Mouse (Mus musculus): Measurements from ENCODE around the gene Sh2b1. TPM values are rescaled to one million over a fixed set of nuclear protein-coding genes. Genes with fewer than 3 reads are reported as not detected.

Sh2b1 gene
- polyA plus RNA-seq, 1 experiment from 2014 or later, result 69.4 TPM

DNA sequence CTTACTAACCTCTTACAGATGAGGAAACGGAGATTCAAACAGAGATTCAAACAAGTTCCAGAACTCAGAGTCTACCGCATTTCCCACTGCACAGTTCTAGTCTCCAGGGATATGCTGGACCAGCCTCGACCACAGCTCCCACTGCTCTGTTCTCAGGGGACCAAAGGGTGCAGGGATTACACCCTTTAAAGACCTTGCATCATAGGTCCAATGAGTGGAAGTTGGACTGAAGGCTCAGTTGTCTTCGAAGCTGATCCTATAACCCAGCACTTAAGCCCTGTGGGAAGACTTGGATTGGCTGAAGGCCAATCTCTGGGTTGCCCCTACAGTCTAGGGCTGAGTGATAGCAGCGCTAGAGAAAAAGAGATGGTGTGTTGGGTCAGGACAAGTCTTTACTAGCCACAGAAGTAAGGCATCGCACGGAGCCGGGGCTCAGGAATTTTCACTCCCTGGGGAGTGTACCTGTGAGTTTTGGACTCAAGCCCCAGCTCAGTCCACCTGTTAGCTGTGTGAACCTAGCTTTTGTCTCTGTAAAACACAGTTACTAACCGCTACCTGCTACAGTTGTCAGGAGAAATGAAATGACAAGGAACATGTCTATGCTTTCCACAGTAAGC lies 1.6 kb downstream of the Sh2b1 start:
- Histone ChIP-seq H3K4me2 (peak overlapping the region; percentile 95), H3K9ac (replicated peaks) (peak overlapping the region; percentile 98), H3K27me3 (replicated peaks) (no peaks in the 10 kb centered on the region), H3K9me3 (replicated peaks) (no peaks in the 10 kb centered on the region), H3K36me3 (peaks cover 41% of the 10 kb centered on the region), H3K4me1 (peaks cover 35% of the 10 kb centered on the region), H3K4me3 (replicated peaks) (peak overlapping the region; percentile 87), H3K27ac (replicated peaks) (no peak overlapping the region)
- no peak for ATAC-seq (ENCODE audit: low FRiP score)
- 87% methylated on average over 9 of the region's 9 CpGs for WGBS

DNA sequence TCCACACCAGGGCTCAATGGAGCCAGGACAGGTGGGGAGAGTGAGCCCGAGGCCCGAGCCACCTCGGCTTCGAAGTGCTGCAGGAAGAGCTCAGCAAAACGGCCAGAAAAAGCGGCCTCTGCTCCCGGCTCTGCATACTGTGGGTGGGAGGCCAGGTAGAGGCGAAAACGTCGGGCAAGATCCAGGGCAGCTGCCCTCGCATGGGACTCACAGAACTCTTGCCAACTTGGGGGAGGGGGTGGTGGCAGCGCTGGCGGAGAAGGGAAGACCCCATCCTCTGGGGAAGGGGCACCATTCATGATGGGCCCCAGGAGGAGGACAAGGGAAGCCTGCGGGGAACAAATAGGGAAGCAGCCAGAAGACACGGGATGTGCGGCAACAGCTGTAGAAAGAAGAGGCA lies 2.5 kb downstream of the Sh2b1 start:
- Histone ChIP-seq H3K4me2 (no peak overlapping the region), H3K36me3 (peaks cover 50% of the 10 kb centered on the region), H3K9ac (replicated peaks) (no peak overlapping the region), H3K9me3 (replicated peaks) (no peaks in the 10 kb centered on the region), H3K4me1 (peaks cover 35% of the 10 kb centered on the region), H3K4me3 (replicated peaks) (no peak overlapping the region), H3K27ac (replicated peaks) (no peak overlapping the region), H3K27me3 (replicated peaks) (no peaks in the 10 kb centered on the region)
- ATAC-seq (ENCODE audit: low FRiP score), result no peak
- WGBS, result 93% methylated on average over 16 of the region's 16 CpGs

DNA sequence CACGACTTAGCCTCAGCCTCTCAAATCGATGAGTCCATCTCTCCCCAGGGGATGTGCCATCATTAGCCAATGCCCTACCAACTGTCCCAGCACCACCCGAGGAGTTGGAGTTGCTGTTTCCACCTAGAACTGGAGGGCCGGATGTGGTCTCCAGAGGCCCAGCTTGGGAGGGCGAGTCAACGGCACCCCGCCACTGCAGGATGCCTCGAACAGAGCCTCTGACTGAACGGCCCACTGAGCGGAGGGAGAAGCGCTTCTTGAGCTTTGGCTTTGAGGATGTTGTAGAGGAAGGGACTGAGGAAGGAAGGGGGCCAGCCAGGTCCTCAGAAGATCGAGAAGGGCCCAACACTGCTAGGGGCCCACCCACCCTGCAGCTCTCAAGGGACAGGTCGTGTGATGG lies 2.9 kb downstream of the Sh2b1 start:
- 85% methylated on average over 13 of the region's 13 CpGs for WGBS
- no peak overlapping the region for H3K4me3 ChIP-seq (replicated peaks)
- H3K36me3 ChIP-seq, result peaks cover 54% of the 10 kb centered on the region
- H3K27ac ChIP-seq (replicated peaks), result no peak overlapping the region
- H3K9me3 ChIP-seq (replicated peaks), result no peaks in the 10 kb centered on the region
- peaks cover 35% of the 10 kb centered on the region for H3K4me1 ChIP-seq
- ATAC-seq (ENCODE audit: low FRiP score), result no peak
- no peak overlapping the region for H3K4me2 ChIP-seq
- no peak overlapping the region for H3K9ac ChIP-seq (replicated peaks)
- no peaks in the 10 kb centered on the region for H3K27me3 ChIP-seq (replicated peaks)

DNA sequence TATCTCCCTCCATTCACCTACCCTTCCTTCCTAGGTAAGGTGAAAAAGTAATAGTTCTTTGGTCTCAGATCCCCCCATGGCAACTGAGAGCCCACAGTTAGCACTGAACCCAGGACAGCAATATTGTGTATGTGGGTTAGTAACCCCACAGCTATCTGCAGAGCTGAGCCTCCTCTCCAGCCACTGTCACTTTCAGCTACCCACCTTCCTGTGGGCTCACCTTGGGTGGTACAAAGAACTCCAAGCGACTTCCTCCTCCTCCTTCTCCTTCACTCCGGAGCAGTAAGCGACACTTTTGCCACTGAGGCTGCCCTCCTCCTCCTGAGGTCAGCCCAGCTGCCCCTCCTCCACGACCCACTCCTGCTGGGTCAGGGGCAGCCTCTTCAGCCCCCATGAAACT lies 3.4 kb downstream of the Sh2b1 start:
- no peak overlapping the region for H3K27ac ChIP-seq (replicated peaks)
- H3K9me3 ChIP-seq (replicated peaks), result no peaks in the 10 kb centered on the region
- peaks cover 35% of the 10 kb centered on the region for H3K4me1 ChIP-seq
- H3K4me3 ChIP-seq (replicated peaks), result no peak overlapping the region
- no peaks in the 10 kb centered on the region for H3K27me3 ChIP-seq (replicated peaks)
- no peak overlapping the region for H3K9ac ChIP-seq (replicated peaks)
- peaks cover 58% of the 10 kb centered on the region for H3K36me3 ChIP-seq
- 90% methylated on average over 4 of the region's 4 CpGs for WGBS
- ATAC-seq (ENCODE audit: low FRiP score), result no peak
- no peak overlapping the region for H3K4me2 ChIP-seq

DNA sequence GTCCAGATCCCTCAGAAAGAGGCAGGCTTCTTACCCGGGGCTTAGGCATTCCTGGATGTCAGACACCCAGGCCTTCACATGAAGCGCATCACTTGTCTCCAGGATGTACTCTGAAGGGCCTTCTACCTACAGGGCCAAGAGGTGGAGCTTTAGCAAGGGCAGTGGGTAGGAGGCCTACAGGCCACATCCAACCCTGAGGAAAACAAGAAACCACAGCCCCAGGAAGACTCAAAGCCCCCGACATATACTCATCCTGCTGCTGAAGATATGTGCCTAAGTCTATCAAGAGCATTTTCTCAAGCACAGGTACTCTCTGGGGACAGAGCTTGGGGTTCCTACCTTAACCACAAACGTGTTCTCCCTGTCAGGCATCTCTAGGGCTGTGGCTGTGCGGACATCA lies 3.9 kb downstream of the Sh2b1 start:
- Histone ChIP-seq H3K4me2 (no peak overlapping the region), H3K4me3 (replicated peaks) (no peak overlapping the region), H3K27me3 (replicated peaks) (no peaks in the 10 kb centered on the region), H3K9ac (replicated peaks) (no peak overlapping the region), H3K27ac (replicated peaks) (no peak overlapping the region), H3K9me3 (replicated peaks) (no peaks in the 10 kb centered on the region), H3K4me1 (peaks cover 35% of the 10 kb centered on the region), H3K36me3 (peaks cover 63% of the 10 kb centered on the region)
- 94% methylated on average over 5 of the region's 5 CpGs for WGBS
- no peak for ATAC-seq (ENCODE audit: low FRiP score)

DNA sequence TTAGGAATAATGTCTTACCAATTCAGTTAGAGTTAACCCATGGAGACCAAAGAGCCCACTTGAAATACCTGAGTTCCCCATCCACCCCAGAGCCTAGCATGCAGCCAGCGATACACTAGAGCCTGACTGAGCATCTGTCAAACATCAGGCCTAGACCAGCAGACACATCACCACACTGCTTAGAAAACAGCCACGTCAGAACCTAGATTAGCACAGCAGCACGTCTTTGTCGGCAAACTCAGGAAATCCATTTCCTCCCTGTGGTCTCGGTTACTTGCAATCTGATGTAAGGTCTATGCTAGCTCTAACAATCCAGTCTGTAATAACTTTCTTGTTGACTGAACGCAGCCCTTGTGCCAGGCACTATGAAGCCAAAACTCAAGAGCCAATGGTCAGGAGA lies 5.1 kb downstream of the Sh2b1 start:
- ATAC-seq (ENCODE audit: low FRiP score), result no peak
- Histone ChIP-seq H3K4me2 (no peak overlapping the region), H3K9me3 (replicated peaks) (no peaks in the 10 kb centered on the region), H3K9ac (replicated peaks) (no peak overlapping the region), H3K36me3 (peaks cover 64% of the 10 kb centered on the region), H3K27ac (replicated peaks) (no peak overlapping the region), H3K4me3 (replicated peaks) (no peak overlapping the region), H3K4me1 (peaks cover 28% of the 10 kb centered on the region), H3K27me3 (replicated peaks) (no peaks in the 10 kb centered on the region)
- whole genome bisulfite sequencing, result 91% methylated on average over 6 of the region's 6 CpGs

DNA sequence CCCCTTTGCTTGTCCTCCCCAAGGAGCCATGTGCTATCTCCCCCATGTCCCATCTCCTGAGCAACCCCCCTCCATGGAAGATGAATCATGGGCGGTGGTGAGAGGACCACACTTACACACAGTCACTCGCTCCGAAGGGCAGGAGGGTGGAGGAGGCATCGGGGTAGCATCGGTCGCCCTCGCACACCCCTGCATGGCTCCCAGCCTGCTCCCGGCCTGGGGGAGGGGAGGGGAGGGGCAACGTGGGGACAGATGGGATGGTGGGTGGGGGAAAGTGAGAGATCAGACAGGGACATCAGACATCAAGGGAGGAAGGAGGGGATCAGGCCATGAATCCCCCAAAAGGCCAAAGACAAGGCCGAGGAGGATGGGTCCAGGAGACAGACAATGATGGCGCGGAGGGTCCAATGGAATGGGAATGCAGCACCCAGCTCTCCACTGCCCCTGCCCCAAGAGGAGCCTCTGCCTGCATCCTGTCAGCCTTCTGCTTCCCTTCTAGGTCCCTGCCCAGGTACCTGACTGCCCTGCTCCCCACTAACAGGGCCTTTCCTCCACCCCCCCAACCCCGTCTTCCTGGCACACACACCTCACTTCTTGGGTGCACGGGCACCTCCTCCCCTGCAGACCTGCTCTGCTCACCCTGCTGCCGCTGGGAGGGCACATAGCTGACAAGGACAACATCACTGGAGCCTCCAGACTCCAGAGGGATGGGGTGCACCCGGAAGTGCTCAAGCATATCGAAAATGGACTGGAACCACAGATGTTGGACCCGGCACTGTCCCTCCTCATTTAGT lies 7.2 kb downstream of the Sh2b1 start:
- Histone ChIP-seq H3K9me3 (replicated peaks) (no peaks in the 10 kb centered on the region), H3K9ac (replicated peaks) (no peak overlapping the region), H3K27me3 (replicated peaks) (no peaks in the 10 kb centered on the region), H3K4me3 (replicated peaks) (no peak overlapping the region), H3K36me3 (peaks cover 64% of the 10 kb centered on the region), H3K4me2 (no peak overlapping the region), H3K27ac (replicated peaks) (no peak overlapping the region), H3K4me1 (peaks cover 14% of the 10 kb centered on the region)
- WGBS, result 93% methylated on average over 18 of the region's 18 CpGs
- ATAC-seq (ENCODE audit: low FRiP score), result no peak

DNA sequence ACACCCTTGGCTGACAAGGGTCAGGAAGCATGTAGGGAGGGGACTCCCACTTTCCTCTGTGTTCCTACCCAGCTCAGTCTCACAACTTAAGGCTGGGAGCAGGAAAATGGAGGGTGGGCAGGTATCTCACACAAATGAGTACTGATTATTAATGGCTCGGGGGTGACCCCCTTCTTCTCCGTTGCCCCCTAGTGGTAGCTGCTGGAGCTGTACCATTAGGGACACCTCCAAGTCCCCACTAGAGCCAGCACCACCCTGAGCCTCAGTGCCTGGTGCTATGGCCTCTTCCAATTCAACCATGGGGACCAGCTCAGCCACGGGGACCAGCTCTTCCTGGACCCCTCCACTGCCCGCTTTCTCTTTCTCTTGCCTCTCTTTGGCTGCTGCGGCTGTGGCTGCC lies 8.0 kb downstream of the Sh2b1 start:
- peaks cover 7% of the 10 kb centered on the region; the same call in 1 of the 2 replicates for H3K4me1 ChIP-seq
- no peaks in the 10 kb centered on the region for H3K9me3 ChIP-seq (replicated peaks)
- H3K4me3 ChIP-seq (replicated peaks), result no peak overlapping the region
- no peak overlapping the region for H3K4me2 ChIP-seq
- peaks cover 58% of the 10 kb centered on the region for H3K36me3 ChIP-seq
- no peak overlapping the region for H3K27ac ChIP-seq (replicated peaks)
- no peaks in the 10 kb centered on the region for H3K27me3 ChIP-seq (replicated peaks)
- no peak overlapping the region for H3K9ac ChIP-seq (replicated peaks)
- ATAC-seq (ENCODE audit: low FRiP score), result no peak
- WGBS, result 67% methylated on average over 5 of the region's 5 CpGs

DNA sequence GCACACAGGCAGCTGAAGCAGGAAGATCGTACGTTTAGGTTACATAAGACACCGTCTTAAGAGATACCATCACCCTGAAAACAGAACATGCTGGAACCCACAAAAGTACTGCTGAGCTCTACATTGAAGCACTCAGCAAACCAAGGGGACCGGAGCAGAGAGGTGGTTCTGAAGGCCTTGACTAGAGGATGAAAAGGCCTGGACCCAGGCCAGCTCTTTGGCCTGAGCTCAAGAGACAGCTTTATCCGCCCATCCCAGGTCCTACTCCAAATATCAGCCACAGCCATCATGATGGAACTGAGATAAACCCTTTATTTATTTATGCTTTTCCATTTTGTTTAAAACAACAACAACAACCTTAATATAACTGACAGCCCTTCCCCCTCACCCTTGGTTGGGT lies 8.5 kb downstream of the Sh2b1 start:
- peaks cover 53% of the 10 kb centered on the region for H3K36me3 ChIP-seq
- H3K27me3 ChIP-seq (replicated peaks), result no peaks in the 10 kb centered on the region
- H3K9me3 ChIP-seq (replicated peaks), result no peaks in the 10 kb centered on the region
- no peak overlapping the region for H3K27ac ChIP-seq (replicated peaks)
- H3K4me3 ChIP-seq (replicated peaks), result no peak overlapping the region
- no peak for ATAC-seq (ENCODE audit: low FRiP score)
- H3K9ac ChIP-seq (replicated peaks), result no peak overlapping the region
- no peak overlapping the region for H3K4me2 ChIP-seq
- WGBS, result 95% methylated on average over 5 of the region's 5 CpGs
- peaks cover 3% of the 10 kb centered on the region; the same call in 1 of the 2 replicates for H3K4me1 ChIP-seq

DNA sequence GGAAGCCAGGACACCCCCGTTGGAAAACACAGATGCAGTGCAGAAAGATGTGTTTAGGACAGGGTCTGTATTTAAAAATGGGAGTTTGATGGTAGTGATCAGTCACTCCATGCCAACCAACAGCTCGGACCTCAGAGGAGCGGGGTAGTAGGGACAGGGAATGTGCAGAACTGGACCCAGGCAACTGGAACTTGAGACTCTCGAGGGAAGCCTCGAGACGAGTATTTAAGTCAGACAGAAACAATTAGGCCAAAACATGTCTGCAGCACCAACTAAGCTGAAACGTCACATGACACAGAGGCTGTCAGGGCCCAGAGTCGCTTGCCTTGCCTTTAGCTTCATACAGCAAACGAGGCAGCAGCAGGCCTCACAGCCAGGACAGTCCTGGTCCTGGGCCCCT lies 9.1 kb downstream of the Sh2b1 start:
- Histone ChIP-seq H3K27ac (replicated peaks) (no peak overlapping the region), H3K4me3 (replicated peaks) (no peak overlapping the region), H3K9ac (replicated peaks) (no peak overlapping the region), H3K4me1 (no peaks in the 10 kb centered on the region), H3K9me3 (replicated peaks) (no peaks in the 10 kb centered on the region), H3K36me3 (peaks cover 47% of the 10 kb centered on the region), H3K4me2 (no peak overlapping the region), H3K27me3 (replicated peaks) (no peaks in the 10 kb centered on the region)
- no peak for ATAC-seq (ENCODE audit: low FRiP score)
- WGBS, result 74% methylated on average over 9 of the region's 9 CpGs

DNA sequence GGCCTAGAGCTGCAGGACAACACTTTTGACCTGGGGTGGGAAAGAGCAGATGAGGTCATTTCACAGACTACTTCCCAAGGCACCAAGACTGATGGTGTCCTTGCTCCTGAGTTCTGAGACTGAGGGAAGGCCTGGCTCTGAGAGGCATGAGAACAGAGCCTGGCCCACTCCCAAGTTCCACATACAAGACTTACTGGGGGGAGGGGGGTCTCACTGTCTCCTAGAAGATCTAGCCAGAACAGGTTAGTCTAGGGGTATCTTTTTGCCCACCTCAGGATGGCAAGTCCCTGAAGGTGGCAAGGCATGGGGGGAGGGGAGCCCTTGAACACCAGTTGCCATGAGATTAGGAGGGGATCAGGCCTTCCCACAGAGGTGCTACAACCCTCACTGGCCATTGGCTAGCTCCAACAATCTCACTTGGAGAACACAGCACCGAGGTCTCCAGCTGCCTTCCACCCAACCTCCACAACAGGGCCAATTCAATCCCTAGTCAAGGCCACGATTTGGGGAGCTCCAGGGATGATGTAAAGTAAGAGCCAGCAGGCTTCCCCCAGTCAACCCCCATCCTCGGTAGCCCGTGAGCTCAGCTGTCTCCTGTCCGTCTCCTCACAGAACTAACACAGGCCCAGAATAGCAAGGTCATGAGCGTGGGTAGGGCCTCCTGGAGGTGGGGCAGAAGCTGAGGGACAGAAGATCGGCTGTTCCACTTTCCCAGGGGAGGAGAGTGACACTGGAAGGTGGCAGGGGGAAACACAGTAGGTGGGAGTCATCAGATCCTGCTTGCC lies 9.8 kb downstream of the Sh2b1 start:
- Histone ChIP-seq H3K4me2 (no peak overlapping the region), H3K27ac (replicated peaks) (no peak overlapping the region), H3K9me3 (replicated peaks) (no peaks in the 10 kb centered on the region), H3K36me3 (peaks cover 41% of the 10 kb centered on the region), H3K9ac (replicated peaks) (no peak overlapping the region), H3K4me3 (replicated peaks) (no peak overlapping the region), H3K27me3 (replicated peaks) (no peaks in the 10 kb centered on the region), H3K4me1 (no peaks in the 10 kb centered on the region)
- ATAC-seq (ENCODE audit: low FRiP score), result no peak
- 70% methylated on average over 7 of the region's 7 CpGs for WGBS

DNA sequence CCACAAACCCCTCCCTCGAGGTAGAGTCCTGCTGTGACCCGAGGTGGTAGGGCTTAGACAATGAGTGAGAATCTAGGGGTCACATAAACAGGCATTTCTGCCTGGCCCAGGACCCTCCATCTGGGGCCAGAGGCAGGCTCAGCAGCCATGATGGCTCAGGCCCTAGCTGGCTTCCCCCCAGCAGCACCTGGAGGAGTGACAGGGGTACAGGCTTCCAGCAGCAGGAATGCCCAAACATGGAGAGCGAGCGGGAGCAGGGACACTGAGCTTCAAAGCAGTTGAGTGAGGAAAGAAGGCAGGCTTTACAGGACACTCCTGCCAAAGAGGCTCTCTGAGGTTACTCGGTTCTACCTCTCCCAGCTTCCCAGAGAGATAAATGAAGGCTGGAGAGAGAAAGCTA lies 10.4 kb downstream of the Sh2b1 start:
- H3K36me3 ChIP-seq, result peaks cover 36% of the 10 kb centered on the region
- 49% methylated on average over 5 of the region's 5 CpGs for WGBS
- H3K4me2 ChIP-seq, result no peak overlapping the region
- H3K9ac ChIP-seq (replicated peaks), result no peak overlapping the region
- H3K4me1 ChIP-seq, result no peaks in the 10 kb centered on the region
- H3K4me3 ChIP-seq (replicated peaks), result no peak overlapping the region
- no peak overlapping the region for H3K27ac ChIP-seq (replicated peaks)
- H3K9me3 ChIP-seq (replicated peaks), result no peaks in the 10 kb centered on the region
- H3K27me3 ChIP-seq (replicated peaks), result no peaks in the 10 kb centered on the region
- ATAC-seq (ENCODE audit: low FRiP score), result no peak

All from neural tube, embryonic 15.5 days (tissue).